Mouse (Mus musculus): ENCODE results near the gene Babam2.

Babam2 gene

DNA sequence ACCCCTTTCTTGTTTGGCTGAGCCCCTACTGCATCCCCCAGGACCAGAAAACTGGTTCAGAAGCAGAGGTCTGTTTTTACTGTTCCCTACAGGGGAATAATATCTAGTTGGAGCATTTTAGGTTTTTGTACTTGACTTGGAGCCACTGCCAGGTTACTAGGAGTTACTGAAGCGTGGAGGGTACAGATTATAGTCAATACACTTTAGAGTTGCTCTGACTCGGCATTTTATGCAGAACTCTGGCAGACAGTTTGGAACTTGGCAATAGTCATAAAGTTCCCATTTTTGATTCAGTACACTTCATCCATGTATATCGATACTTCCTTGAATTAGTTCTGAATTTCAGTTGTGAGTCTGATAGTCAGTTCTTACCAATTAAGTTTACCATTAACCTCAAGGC, 202.4 kb downstream of the Babam2 start:
- DNase-seq, result no peak

DNA sequence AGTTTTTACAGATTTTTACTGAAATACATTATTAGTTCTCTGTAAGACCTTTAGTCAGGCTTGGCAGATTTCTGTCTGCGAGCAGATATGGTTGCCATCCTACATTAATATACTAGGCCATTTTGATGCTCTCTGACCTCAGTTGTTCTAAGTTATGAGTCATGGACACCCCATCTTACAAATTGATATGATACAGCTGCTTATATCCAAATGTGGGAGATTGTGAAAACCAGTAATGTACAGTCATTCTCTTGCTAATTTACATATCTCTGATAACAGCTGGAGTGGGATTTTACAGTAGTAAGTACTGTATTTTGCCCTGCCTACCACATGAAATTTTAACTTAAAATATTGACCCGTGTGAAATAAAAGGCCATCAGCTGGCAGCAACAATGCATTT, 204.7 kb downstream of the Babam2 start:
- no peak for DNase-seq

DNA sequence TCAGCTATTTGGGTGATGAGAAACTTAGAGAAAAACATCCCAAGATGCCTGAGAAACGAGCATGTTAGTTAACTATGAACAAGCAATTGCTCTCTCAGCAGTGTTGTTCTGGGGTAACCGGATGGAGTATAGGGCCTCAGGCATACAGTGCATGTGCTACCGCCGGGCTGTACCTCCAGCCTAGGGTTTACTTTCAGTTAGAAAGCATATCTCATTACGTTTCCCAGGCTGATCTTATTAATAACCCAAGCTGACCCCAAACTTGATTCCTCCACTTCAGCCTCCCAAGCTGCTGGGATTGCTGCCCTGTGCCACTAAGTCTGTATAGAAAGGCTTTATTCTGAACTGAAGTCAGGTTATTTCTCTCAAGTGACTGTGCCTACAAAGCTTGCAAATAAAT, 205.4 kb downstream of the Babam2 start:
- DNase-seq, result no peak

DNA sequence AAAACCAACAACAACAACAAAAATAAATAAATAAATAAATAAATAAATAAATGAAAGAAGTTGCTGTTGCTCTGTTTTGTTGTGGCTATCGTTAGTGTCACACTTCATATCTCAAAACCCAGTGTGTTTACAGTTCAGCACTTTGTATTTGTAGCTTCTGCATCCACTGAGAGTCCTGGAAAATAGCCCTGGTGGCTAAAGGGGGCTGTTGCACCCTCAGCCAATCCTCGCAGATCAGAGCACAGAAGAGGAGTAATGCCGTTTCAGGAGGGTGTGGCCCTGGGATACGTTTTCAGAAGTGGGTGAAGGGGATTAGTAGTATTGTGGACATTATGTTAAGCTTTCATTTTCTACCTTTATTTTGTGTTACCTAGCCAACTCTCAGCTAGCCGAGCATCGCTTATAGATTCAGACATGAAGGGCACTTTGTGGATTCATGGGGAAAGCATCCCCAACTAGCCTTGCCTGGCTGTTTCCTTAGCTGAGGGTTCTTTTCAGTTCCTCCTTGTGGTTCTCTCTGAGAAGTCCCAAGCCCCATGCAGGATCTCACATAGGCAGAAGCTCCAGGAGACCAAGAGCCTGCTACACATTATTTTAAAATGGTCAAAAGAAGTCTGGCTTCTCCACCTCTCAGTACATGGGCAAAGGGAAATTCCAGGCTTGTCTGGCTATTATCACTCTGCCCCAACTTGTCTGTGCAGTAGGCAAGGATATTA, 207.6 kb downstream of the Babam2 start:
- no peak for DNase-seq

DNA sequence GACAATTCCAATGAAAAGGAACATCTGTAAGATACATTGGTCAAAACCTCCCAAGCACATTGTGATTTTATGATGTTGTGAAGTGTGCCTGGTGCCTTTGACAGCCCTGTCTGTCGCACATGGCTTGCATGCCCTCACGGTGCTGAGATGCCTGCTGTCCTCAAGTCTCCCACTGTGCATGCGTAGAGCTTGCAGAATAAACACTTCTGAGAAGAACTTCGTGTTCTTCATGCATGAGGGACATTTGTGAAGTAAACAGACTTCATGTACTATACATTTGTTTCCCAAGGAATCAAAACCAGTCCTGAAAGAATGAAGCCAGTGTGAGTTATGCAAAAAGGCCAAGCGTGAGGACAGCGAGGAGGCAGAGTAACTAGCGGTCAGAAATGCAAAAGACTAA, 208.3 kb downstream of the Babam2 start:
- no peak for DNase-seq

DNA sequence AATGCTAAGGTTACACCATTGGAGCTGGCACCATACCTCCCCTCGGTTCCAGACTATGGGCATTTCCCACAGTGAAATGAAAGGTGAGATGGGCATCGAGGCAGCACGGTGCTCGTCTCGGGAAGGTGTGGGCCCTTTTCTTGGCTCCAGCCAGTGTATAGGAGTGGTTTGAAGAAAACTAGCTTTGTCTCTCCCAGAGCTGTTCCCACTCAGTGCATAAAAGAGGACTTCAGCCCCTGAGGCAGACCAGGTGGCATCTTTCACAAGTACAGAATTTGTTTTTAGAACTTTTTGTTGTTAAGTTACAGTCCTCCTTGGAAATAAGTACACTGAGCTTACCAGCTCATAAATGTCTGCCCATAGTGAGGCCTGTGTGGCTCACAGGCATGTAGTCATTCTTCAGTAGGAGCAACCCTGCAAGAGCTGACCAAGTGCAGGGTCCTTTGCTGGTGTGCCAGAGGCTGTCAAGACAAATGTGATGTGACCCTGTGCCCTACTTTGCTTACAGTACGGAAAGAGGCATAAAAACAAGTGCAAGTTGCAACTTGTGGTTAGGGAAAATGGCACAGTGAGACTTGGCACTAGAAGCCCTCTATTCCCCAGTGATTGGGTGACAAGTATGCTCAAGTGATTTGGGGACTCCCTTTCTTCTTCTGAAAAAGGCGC, 208.9 kb downstream of the Babam2 start:
- no peak for DNase-seq

DNA sequence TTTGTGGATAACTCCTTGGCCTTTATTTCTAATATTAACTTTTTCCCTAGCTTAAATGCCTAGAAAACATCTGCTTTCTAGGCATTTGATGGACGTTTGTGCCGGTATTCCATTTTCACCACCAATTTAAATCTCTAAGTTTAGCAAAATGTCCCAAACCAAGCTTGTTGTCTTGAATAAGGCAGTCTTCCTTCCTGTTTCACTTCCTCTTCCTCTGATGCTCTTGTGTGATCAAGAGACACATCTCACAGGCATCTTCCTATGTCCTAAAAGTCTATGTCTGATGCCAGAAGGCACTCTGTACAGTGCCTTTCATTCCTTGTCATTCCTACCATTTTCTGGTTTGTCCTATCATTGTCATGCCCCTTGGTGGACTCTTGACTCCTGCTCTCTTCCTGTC, 210.5 kb downstream of the Babam2 start:
- DNase-seq, result no peak

DNA sequence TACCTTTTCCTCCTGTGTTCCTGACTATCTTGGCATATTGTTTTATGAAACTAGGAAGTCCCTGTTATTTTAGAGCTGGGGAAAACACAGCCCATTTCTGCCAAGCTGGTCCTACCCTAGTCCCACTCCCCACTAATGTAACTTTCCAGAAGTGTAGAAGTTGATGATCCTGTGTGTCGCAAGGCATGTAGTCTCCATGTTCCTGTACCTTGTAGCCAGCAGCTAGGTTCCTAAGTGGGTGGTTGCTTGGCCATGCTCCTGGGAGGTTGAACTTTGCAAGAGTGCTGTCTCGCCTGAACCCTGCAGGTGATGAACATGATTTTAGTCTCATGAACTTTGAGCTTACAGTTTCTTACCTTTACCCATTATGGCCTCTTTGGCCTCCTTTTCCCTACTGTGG, 211.3 kb downstream of the Babam2 start:
- DNase-seq, result no peak

DNA sequence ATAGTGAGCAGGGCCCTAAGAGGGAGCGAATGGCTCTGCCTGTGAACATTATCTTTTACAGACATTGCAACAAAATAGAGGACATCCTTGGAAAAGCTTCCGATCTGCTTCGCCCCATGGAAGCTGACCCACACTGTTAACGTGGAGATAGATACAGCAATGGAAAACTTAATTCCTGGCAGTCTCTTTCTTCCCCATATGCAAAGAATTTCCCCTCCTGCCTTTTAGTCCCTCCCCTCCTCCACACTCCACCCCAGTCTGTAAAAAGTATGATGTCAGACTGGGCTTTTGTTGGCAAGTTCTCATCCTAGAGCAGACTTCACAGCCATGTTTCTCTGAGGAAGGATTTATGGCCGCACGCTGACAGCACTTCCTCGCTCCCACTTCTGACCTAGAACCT, 218.8 kb downstream of the Babam2 start:
- no peak for DNase-seq

DNA sequence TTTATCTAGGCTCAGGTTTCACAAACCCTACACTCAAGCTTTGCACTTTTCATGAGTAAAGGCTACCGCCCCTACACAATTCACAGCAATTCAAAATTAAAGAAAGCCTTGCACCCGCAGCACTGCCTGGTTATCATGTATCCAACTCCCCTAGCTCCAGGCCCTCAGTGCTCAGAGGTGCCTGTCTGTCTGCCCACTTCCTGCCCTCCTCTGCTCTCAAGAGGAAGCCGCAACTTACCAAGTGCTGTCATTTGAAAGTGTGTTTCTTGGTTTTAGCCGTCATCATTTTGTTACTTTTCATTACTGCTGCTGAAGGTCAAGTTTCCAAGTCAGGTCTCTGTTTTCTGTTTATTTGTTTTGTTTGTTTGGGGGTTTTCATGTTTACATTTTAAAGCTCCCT, 221.1 kb downstream of the Babam2 start:
- DNase-seq, result no peak

DNA sequence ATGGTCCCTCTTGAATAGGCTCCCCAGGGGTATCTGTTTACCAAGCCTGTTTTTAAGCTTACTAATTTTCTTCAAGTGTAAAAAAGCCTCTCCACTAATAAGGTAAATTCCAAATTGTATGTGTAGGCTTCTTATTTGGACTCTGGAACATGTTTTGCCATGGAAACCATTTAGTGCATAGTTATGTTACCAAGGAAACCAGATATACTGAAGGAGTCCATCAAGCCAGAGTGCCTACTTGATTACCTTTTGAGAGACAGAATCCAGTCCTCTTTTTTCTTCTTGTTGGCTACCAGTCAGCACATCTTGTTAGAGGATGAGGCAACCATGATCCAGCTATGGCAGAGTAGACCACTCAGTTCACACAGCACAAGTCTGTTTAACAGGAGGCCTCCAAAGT, 222.6 kb downstream of the Babam2 start:
- no peak for DNase-seq

DNA sequence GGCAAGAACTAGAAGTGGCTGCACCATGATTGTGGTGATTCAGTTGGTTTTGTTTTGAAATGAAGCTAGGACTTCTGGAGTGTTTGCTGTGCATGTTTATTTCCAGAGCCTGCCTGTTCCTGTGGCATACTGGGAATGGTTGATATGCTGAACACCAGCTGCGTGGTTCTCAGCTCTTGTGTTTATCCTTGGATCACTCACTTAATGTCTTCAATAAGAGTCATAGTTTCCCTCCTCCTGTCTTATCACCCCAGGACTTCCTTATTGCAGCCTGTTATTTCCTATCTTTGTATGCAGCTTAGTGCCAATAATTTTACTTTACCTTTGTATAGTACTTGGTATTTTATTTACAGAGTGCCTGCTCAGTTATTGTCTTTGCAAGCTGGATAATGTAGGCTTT, 223.4 kb downstream of the Babam2 start:
- DNase-seq, result no peak

DNA sequence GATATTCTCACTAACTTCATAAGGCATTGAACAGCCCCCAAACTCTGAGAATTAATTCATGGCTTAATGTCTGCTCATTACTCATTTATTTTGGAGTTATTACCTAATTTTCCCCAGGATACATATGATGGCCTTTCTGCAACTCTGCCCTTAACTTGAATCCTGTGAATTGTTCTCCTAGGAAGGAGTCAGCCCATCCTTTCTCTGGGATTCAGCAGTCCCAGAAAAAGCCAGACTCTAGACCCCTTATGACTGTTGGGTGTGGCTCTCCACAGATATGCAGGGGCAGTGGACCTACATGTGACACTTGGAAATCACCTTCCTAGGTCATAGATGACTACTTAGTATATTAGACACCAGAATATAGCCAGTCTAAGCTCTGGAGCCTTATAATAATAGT, 226.6 kb downstream of the Babam2 start:
- DNase-seq, result no peak

DNA sequence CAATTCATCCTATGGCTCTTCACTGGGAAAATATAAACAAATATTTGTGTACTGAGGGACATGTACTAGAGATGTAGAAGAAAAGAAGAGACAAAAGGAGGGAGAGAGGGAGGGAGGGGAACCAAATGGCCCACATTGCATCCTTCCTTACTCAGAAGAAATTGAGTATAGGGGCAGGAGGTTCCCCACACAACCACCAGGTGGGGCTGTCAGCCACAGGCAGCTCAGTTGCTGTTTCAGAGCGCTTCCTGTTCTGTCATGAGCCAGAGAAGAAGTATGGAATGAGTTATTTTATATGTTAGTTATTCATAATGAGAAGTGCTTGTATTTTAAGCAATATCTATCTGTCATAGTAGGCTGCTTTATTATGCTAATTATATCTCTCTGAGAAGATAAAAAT, 229.1 kb downstream of the Babam2 start:
- DNase-seq, result no peak

DNA sequence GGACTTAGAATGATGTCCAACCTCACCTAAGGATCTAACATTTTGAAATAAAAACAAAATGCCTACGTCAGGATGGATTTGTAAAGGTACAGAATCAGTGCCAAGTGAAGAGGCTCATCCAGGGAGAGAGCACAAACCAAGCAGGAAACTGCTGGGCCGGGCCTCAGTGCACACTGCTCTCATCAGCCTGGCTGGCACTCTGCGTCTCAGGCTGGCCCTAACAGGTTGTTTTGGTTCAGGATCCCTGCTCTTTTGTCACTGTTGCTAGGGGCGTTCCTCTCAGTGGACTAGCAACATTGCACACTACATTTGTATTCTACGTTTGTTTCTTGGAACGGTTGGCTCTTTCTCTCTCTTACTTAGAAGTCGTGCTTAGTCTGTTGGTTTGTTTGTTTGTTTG, 231.5 kb downstream of the Babam2 start:
- DNase-seq, result no peak

DNA sequence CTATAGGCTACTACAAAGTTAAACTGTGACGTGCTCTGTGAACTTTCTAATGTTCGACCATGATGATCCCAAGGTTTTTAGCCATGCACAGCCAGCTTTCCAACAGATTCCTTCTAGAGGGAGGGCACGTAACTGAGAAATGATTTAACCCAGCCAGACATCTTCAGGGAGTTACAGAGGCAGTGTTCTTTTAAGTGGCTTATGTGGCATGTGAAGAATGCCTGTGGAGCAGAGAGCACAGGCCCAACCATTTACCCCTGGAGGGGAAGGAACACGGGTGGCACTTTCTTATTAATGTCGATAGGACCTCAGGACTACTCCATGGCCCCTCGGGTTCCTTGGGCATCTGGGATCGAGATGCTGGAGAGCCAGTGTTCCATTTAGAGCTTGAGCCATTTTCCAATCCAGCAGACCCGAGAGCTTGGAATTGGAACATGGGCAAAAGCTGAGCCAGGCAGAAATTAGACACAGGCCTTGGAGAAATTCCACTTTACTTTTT, 233.7 kb downstream of the Babam2 start:
- no peak for DNase-seq

DNA sequence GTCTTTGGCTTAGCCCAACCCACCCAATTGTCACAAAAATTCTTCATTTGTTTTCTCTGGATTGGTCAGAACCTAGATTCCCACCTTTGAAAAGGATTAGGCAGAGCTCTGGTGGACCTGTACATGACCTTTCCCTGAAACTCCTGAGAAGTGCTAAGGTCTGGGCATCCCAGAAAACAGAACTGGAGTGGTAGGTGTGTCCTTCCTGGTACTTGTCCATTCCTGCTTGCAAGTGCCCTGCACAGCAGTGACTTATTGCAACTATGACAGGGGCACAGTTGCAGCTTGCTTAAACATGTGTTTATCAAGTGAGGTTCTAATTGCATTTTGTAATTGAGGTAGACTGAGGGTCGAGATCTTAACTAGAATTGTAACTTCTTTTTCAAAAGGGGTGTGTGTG, 234.2 kb downstream of the Babam2 start:
- no peak for DNase-seq

DNA sequence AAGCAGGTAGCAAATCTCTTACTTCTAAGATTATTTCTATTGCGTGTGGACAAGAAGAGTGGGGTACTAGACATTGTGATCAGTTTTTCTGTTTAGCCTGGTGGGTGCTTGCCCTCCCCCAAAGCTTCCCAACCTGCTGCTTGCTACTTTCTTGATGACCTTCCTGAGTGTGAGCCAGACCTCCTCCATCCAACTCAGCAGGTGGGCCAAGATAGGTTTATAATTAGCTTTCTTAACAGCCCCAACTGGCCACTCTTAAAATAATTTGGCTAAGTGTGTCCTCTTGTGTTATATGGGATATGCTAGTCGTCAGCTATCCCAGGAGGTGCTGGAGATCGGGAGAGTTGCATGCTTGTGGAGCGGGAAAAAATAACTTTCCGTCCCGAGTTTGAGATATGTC, 235.8 kb downstream of the Babam2 start:
- peak; percentile 7 for DNase-seq

DNA sequence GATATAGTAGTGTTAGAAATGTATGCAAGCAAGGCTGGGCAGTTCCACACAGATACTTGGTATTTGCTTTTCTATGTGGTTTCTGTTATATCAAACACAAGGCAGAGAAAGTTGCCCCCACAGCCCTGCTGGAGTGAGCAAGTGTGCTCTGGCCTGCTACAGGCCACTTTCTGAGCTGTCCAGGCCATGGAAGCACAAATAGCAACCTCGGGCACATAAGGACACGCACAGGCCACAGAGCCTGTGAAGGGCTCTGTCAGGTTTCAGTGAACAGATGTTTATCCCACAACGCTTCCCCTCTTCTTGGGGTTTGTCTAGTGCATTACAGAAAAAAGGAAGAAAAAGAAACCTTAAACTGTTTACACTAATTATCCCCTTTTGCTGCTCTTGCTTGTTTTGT, 236.9 kb downstream of the Babam2 start:
- DNase-seq, result no peak

DNA sequence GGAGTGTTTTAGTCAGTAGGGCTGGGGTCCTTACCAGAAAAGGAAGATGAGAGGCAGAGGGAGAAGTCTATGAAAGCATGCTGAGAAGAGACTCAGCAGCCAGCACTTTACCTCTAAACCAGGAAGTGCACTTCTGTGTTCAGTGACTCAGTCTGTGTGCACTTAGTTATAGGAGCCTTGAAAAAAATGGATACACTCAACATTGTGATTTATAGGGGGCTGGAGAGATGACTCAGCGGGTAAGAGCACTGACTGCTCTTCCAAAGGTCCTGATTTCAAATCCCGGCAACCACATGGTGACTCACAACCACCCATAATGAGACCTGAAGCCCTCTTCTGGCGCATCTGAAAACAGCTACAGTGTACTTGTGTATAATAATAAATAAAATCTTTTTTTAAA, 238.5 kb downstream of the Babam2 start:
- DNase-seq, result no peak

DNA sequence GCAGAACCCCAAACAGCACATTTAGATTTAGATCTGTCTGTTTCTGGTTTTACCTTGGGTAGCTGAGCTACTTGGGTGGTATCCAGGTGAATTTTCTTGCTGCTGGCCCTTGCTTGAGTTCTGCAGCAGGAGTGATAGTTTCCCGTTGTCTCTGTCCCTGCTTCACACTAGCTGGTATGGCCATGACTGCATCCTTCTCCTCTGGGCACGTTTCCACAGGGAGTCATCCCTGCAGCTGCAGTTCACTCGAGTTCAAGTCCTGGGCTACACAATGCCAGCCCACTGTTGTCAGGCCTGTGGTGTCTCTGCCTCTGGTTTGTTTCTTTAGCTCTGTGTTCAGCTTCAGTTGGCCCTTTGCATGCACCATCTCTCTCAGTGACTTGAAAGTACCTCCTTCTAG, 239.0 kb downstream of the Babam2 start:
- DNase-seq, result no peak

DNA sequence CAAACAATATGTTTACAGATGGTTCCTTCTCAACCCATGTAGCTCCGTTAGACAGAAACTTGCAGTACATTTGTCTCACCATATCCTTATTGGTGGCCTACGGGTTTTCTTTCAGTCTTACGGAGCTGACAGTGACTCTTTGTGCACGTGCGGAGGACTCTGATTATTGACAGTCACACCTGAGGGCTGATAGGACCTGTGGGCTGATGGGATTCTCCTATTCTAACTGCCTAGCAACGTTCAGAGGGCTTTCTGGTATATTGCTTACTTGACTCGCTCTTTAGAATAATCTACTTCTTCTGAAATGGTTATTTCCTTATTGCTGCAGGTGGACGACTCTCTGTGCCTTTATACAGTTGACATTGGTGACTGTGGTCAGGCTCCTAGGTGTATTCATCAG, 243.4 kb downstream of the Babam2 start:
- no peak for DNase-seq

DNA sequence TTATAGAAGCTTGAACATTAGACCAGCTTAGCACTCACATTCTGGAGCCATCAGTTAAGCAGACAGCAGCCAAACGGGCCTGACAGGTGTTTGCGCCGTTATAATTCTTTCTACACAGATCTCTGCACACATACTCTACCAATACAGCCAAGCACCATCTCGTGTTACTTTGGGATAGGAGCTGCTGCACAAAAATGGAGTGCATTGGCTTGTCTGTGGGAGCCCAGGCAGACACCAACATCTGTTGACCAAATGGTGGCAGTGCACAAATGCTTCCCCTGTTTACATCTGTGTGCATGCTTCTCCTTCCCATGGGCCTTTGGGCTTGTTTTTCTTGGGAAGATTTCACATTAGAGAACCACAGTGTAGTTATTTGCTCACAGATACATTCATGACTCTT, 249.7 kb downstream of the Babam2 start:
- DNase-seq, result no peak

DNA sequence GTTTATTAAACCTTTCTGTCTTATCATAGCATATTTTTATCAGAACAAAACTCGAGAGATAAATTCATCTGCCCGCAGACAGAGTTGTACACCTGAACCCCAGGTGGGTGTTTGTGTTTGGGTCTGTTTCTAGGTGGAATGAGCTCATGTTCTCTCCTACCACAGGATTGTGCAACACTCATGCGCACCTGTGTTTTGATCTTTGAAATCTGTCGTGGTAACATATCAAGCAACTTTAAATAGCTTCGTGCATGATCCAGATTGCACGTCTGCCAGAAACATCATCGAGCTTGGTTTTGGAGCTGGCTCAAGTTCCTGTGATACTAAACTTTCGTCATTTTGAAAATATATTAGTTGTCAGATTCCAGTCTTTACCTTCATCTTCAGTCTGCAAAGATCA, 251.9 kb downstream of the Babam2 start:
- DNase-seq, result no peak

DNA sequence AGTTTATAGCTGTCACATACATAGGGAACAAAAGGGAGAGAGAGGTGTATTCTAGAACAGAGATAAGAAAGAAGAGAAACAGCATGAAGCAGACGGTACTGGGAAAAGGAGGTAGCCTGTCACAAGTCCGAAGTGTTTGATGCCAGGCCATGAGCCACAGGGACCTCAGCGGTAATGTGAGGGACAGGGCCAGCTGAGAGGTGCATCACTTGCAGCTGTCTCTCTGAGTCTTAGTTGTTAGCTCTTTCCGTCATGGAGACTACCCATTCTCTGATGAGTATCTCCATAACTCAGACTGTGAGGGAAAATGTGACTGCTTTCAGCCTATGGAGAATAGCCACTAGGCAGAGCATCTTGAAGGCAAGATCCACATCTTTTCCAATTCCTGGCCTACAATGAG, 253.0 kb downstream of the Babam2 start:
- DNase-seq, result no peak

All from cerebellum, adult 11-12 months (tissue).